Mouse (Mus musculus) thymus, adult 2 months (tissue): ENCODE results near the gene Tex9.

ENCODE experiments used
- CTCF ChIP-seq: fragments of 200-500 bp; IDR thresholded peaks from 2 replicates; pipeline ENCODE4 v1.5.1; 2012; ENCODE audit warnings: mild to moderate bottlenecking, control low read depth, low read length, moderate library complexity, borderline replicate concordance; ENCODE audit not compliant: control insufficient read depth, poor library complexity, insufficient read depth; ENCODE audit errors: extremely low read depth
- POLR2A ChIP-seq: fragments of 200-500 bp; IDR thresholded peaks from 2 replicates; pipeline ENCODE4 v1.6.1; 2012; ENCODE audit warnings: mild to moderate bottlenecking, low read length, control low read depth, moderate library complexity; ENCODE audit not compliant: control insufficient read depth, poor library complexity, insufficient read depth; ENCODE audit errors: extremely low read depth

GRCm38 (mm10) chr9:72422284-72422683 is 69.7 kb downstream of the Tex9 start:
- no peak for TF ChIP-seq CTCF
- TF ChIP-seq POLR2A: no peak
